ENCODE assay signal across 17 mouse cellular contexts in genomic region chr2:9886031-9886430, GRCm38 (mm10). TPM values are rescaled to one million over a fixed set of nuclear protein-coding genes. Genes with fewer than 3 reads are reported as not detected.
DNase-seq lines count a peak whose midpoint lies in the region; ATAC-seq and TF ChIP-seq lines count a peak whose summit lies in the region.
"Had no signal": no experiment of that assay in that cellular context is flagged by ENCODE, and none has a peak within 500 bp of the region (broad histone marks: within the 10 kb centered on the region; RNA-seq: fewer than 3 reads in every experiment).

No protein-coding gene starts in this region.

- H3K4me2 ChIP-seq in kidney, postnatal 0 days (ENCODE audit: low read length): peak overlapping the region; percentile 91
- H3K4me2 ChIP-seq in hindbrain, embryonic 14.5 days (replicated peaks): peak overlapping the region; percentile 53
- peak overlapping the region; percentile 33 for H3K4me2 ChIP-seq in midbrain, embryonic 12.5 days (replicated peaks)
- H3K4me2 ChIP-seq: heart, embryonic 12.5 days; neural tube, embryonic 12.5 days had no signal

- peaks cover 4% of the 10 kb centered on the region; the same call in 1 of the 2 replicates for H3K4me1 ChIP-seq in kidney, postnatal 0 days (replicated peaks; ENCODE audit: insufficient read depth, low read length)
- H3K4me1 ChIP-seq in hindbrain, embryonic 14.5 days (replicated peaks; ENCODE audit: control insufficient read depth, insufficient read depth, low read length): peaks cover 3% of the 10 kb centered on the region; the same call in 1 of the 2 replicates
- H3K4me1 ChIP-seq in midbrain, embryonic 12.5 days: peaks cover 30% of the 10 kb centered on the region

- 20% methylated on average over 3 of the region's 3 CpGs for WGBS in kidney, postnatal 0 days
- 10% methylated on average over 3 of the region's 3 CpGs for WGBS in hindbrain, embryonic 14.5 days
- WGBS in midbrain, embryonic 12.5 days: 6% methylated on average over 3 of the region's 3 CpGs

- peak overlapping the region; percentile 57 for H3K4me3 ChIP-seq in kidney, postnatal 0 days (replicated peaks; ENCODE audit: low read depth, low read length)
- peak overlapping the region; percentile 29 for H3K4me3 ChIP-seq in hindbrain, embryonic 14.5 days (replicated peaks; ENCODE audit: low read length)
- peak overlapping the region; percentile 51 for H3K4me3 ChIP-seq in midbrain, embryonic 12.5 days
- H3K4me3 ChIP-seq: heart, embryonic 12.5 days; megakaryocyte, embryonic 14.5 days; neural tube, embryonic 12.5 days had no signal

- H3K9me3 ChIP-seq in kidney, postnatal 0 days (replicated peaks; ENCODE audit: low read length): no peaks in the 10 kb centered on the region
- no peaks in the 10 kb centered on the region for H3K9me3 ChIP-seq in hindbrain, embryonic 14.5 days (ENCODE audit: control insufficient read depth, low read length)
- H3K9me3 ChIP-seq in midbrain, embryonic 12.5 days: no peaks in the 10 kb centered on the region
- H3K9me3 ChIP-seq: megakaryocyte, embryonic 14.5 days; neural tube, embryonic 12.5 days had no signal

- H3K27me3 ChIP-seq in kidney, postnatal 0 days (ENCODE audit: insufficient read depth, low read length): peaks cover 72% of the 10 kb centered on the region
- peaks cover 93% of the 10 kb centered on the region for H3K27me3 ChIP-seq in hindbrain, embryonic 14.5 days (ENCODE audit: control insufficient read depth, insufficient read depth, low read length)
- H3K27me3 ChIP-seq in midbrain, embryonic 12.5 days: peaks cover 100% of the 10 kb centered on the region

- no peak for ATAC-seq in kidney, postnatal 0 days (replicated peaks; ENCODE audit: low FRiP score, low read depth)
- no peak for ATAC-seq in hindbrain, embryonic 14.5 days (ENCODE audit: low FRiP score)
- ATAC-seq in midbrain, embryonic 12.5 days (ENCODE audit: low FRiP score, low read depth): no peak

- DNase-seq in kidney, postnatal 0 days (ENCODE audit: low spot score): no peak
- DNase-seq in kidney, adult 11 months: no peak
- DNase-seq in hindbrain, embryonic 14.5 days (ENCODE audit: low spot score): no peak
- no peak for DNase-seq in cerebellum, adult 9-10 months
- no peak for DNase-seq in liver
- DNase-seq in lung, adult 18-20 months: no peak
- DNase-seq: adrenal gland, adult 8-10 months; cerebellum, adult 8-10 months; heart, postnatal 4 days; kidney, adult 9 months; layer of hippocampus, adult 9-11 months had no signal

- no peak overlapping the region for H3K27ac ChIP-seq in kidney, postnatal 0 days
- H3K27ac ChIP-seq in hindbrain, embryonic 14.5 days: peak overlapping the region; percentile 78
- H3K27ac ChIP-seq in midbrain, embryonic 12.5 days (replicated peaks): peak overlapping the region; percentile 76
- H3K27ac ChIP-seq: neural tube, embryonic 12.5 days had no signal

- H3K9ac ChIP-seq in kidney, postnatal 0 days (ENCODE audit: low read depth, low read length): peak overlapping the region; percentile 53; the same call in 1 of the 2 replicates
- peak overlapping the region; percentile 51 for H3K9ac ChIP-seq in hindbrain, embryonic 14.5 days
- peak overlapping the region; percentile 57 for H3K9ac ChIP-seq in midbrain, embryonic 12.5 days (replicated peaks)
- H3K9ac ChIP-seq: heart, embryonic 12.5 days; neural tube, embryonic 12.5 days had no signal

- H3K36me3 ChIP-seq in kidney, postnatal 0 days (ENCODE audit: insufficient read depth, low read length): no peaks in the 10 kb centered on the region
- H3K36me3 ChIP-seq in hindbrain, embryonic 14.5 days (replicated peaks; ENCODE audit: control insufficient read depth, insufficient read depth): no peaks in the 10 kb centered on the region
- no peaks in the 10 kb centered on the region for H3K36me3 ChIP-seq in midbrain, embryonic 12.5 days
- H3K36me3 ChIP-seq: heart, embryonic 12.5 days; neural tube, embryonic 12.5 days had no signal

- no peak for TF ChIP-seq CTCF in kidney, postnatal 0 days (IDR thresholded peaks at IDR 0.05; ENCODE audit: low read depth)

RNA-seq across cellular contexts. Expression of gene 9230102O04Rik, which starts 3.3 kb away (rescaled TPM):
- polyA plus RNA-seq in kidney, postnatal 0 days (2015; fragmentation: Nextera tagmentation; extraction: Ambion mirVana): 12.5 and 18.7 TPM in 2 replicates
- 1.1 and 1.2 TPM in 2 replicates for polyA plus RNA-seq in hindbrain, embryonic 14.5 days (2014; fragmentation: Nextera tagmentation; extraction: Ambion mirVana)
- 3.0 and 3.5 TPM in 2 replicates for polyA plus RNA-seq in midbrain, embryonic 12.5 days (2016; fragmentation: Nextera tagmentation; extraction: Ambion mirVana)
- polyA plus RNA-seq: heart, embryonic 12.5 days; liver, adult 2 months; lung, embryonic 16.5 days had no signal

RNA-seq across cellular contexts. Expression of gene Gata3, which starts 3.8 kb away (rescaled TPM):
- 95.1 and 99.1 TPM in 2 replicates for polyA plus RNA-seq in kidney, postnatal 0 days (2015; fragmentation: Nextera tagmentation; extraction: Ambion mirVana)
- polyA plus RNA-seq in hindbrain, embryonic 14.5 days (2014; fragmentation: Nextera tagmentation; extraction: Ambion mirVana): 28.2 and 29.0 TPM in 2 replicates
- 77.4 and 84.2 TPM in 2 replicates for polyA plus RNA-seq in midbrain, embryonic 12.5 days (2016; fragmentation: Nextera tagmentation; extraction: Ambion mirVana)

RNA-seq across cellular contexts. Expression of gene 4930412O13Rik, which starts 5.0 kb away (rescaled TPM):
- polyA plus RNA-seq in kidney, postnatal 0 days (2015; fragmentation: Nextera tagmentation; extraction: Ambion mirVana): 3.3 and 5.0 TPM in 2 replicates
- polyA plus RNA-seq in hindbrain, embryonic 14.5 days (2014; fragmentation: Nextera tagmentation; extraction: Ambion mirVana): 0.36 and 0.52 TPM in 2 replicates
- 3.0 and 5.3 TPM in 2 replicates for polyA plus RNA-seq in midbrain, embryonic 12.5 days (2016; fragmentation: Nextera tagmentation; extraction: Ambion mirVana)
- polyA plus RNA-seq: liver, adult 2 months; lung, embryonic 16.5 days had no signal

Comparison
In these comparisons a context has a peak if more than half of its experiments do, and no peak if none do; other contexts are left out.
1. H3K4me2 ChIP-seq: peak in every context shown above with its lines; median percentile 91 in kidney, postnatal 0 days; 53 in hindbrain, embryonic 14.5 days; 33 in midbrain, embryonic 12.5 days.